Mouse (Mus musculus): ENCODE results near the gene Grb2. TPM values are rescaled to one million over a fixed set of nuclear protein-coding genes. Genes with fewer than 3 reads are reported as not detected.

Gene Grb2
- polyA plus RNA-seq (2012; rRNA removed; ENCODE audit: low replicate concordance): 40.9 and 45.7 TPM in 2 replicates

GRCm38 (mm10) chr11:115708209-115708876, at the start of gene Grb2:
TSS of gene Grb2 (minus strand) at chr11:115708597.

DNA sequence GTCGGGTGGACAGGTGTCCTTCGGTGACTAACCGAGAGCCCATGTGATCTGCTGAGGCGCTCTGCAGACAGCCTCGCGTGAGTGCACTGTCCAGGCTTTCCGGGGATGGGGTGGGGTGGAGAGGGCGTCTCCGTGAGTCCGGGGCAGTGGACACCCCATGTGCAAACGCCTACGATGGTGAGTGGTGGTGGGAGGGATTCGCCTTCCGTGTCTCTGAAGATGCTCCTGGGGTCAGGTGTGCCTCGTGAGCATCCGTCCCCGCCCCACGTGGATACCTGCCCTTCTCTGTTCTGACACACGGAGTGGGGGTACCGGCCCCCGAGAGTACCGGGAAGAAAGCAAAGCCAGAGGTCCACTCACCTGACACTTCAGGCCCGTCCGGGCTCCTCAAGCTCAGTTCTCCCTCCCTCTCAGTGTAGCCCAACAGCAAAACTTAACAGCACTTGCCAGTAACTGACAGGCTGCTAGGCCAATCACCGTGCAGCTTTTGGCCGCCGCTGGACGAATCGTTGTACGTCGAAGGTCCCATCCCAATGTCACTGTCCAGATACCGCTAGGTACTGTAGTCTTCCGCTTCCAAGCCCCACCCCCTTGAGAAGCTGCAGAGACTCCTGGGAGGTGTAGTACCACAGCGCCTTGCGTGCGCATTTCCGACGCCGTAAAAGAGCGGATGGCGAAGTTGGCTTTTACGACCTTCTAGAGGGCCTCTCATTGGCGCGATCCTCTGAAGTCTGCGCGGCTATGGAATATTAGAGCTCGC, 80.5 kb downstream of the Grb2 start, which contains the start of gene Slc25a19:
Gene Slc25a19, minus strand, starts transcription at position 591 of the 760 bp plus-strand sequence.

GRCm38 (mm10) chr11:115612410-115613137, 95.8 kb downstream of the Grb2 start, which contains the start of gene Mif4gd:
TSS of gene Mif4gd (minus strand) at chr11:115612969.

GRCm38 (mm10) chr11:115603476-115604303, 104.7 kb downstream of the Grb2 start, which contains the start of the genes Mrps7 and Gga3:
TSS of gene Mrps7 (plus strand) at chr11:115603925.
TSS of gene Gga3 (minus strand) at chr11:115604051.

Other genes with a start within 250 kb of the Grb2 start
- 0.06 and 0.07 TPM in 2 replicates for gene Slc16a5, start 246.1 kb downstream of the Grb2 start, polyA plus RNA-seq (2012; rRNA removed; ENCODE audit: low replicate concordance)
- gene Armc7, start 232.9 kb downstream of the Grb2 start, polyA plus RNA-seq (2012; rRNA removed; ENCODE audit: low replicate concordance): 6.1 and 10.5 TPM in 2 replicates
- gene Nt5c, start 216.7 kb downstream of the Grb2 start, polyA plus RNA-seq (2012; rRNA removed; ENCODE audit: low replicate concordance): 56.8 and 74.4 TPM in 2 replicates
- gene Jpt1, start 194.2 kb downstream of the Grb2 start, polyA plus RNA-seq (2012; rRNA removed; ENCODE audit: low replicate concordance): 150 and 187 TPM in 2 replicates
- gene Sumo2, start 172.3 kb downstream of the Grb2 start, polyA plus RNA-seq (2012; rRNA removed; ENCODE audit: low replicate concordance): 69.6 and 81.1 TPM in 2 replicates
- 38.8 and 75.0 TPM in 2 replicates for gene Nup85, start 144.2 kb downstream of the Grb2 start, polyA plus RNA-seq (2012; rRNA removed; ENCODE audit: low replicate concordance)
- 39.6 and 50.1 TPM in 2 replicates for gene Mrps7, start 104.7 kb downstream of the Grb2 start, polyA plus RNA-seq (2012; rRNA removed; ENCODE audit: low replicate concordance)
- 20.5 and 33.9 TPM in 2 replicates for gene Gga3, start 104.5 kb downstream of the Grb2 start, polyA plus RNA-seq (2012; rRNA removed; ENCODE audit: low replicate concordance)
- gene Mif4gd, start 95.6 kb downstream of the Grb2 start, polyA plus RNA-seq (2012; rRNA removed; ENCODE audit: low replicate concordance): 113 and 166 TPM in 2 replicates
- 129 and 302 TPM in 2 replicates for gene Slc25a19, start 80.3 kb downstream of the Grb2 start, polyA plus RNA-seq (2012; rRNA removed; ENCODE audit: low replicate concordance)
- gene Tmem94, start 56.8 kb upstream of the Grb2 start, polyA plus RNA-seq (2012; rRNA removed; ENCODE audit: low replicate concordance): 52.5 and 77.3 TPM in 2 replicates
- gene Caskin2, start 105.0 kb upstream of the Grb2 start, polyA plus RNA-seq (2012; rRNA removed; ENCODE audit: low replicate concordance): 39.5 and 48.4 TPM in 2 replicates
- 21.7 and 39.4 TPM in 2 replicates for gene Tsen54, start 106.1 kb upstream of the Grb2 start, polyA plus RNA-seq (2012; rRNA removed; ENCODE audit: low replicate concordance)
- gene Llgl2, start 115.5 kb upstream of the Grb2 start, polyA plus RNA-seq (2012; rRNA removed; ENCODE audit: low replicate concordance): 16.3 and 41.0 TPM in 2 replicates
- gene Myo15b, start 149.8 kb upstream of the Grb2 start, polyA plus RNA-seq (2012; rRNA removed; ENCODE audit: low replicate concordance): 0.13 and 0.39 TPM in 2 replicates
- 2.2 and 5.1 TPM in 2 replicates for gene Smim5, start 191.4 kb upstream of the Grb2 start, polyA plus RNA-seq (2012; rRNA removed; ENCODE audit: low replicate concordance)
- gene Smim6, start 203.4 kb upstream of the Grb2 start, polyA plus RNA-seq (2012; rRNA removed; ENCODE audit: low replicate concordance): 0.16 and 0.94 TPM in 2 replicates
- 20.3 and 29.8 TPM in 2 replicates for gene Sap30bp, start 224.7 kb upstream of the Grb2 start, polyA plus RNA-seq (2012; rRNA removed; ENCODE audit: low replicate concordance)
- gene Recql5, start 224.9 kb upstream of the Grb2 start, polyA plus RNA-seq (2012; rRNA removed; ENCODE audit: low replicate concordance): 19.0 and 25.1 TPM in 2 replicates

All from subcutaneous adipose tissue, adult 2 months (tissue).